Mouse (Mus musculus) macrophage (primary cell): ENCODE measurements around the gene Dhx36. TPM values are rescaled to one million over a fixed set of nuclear protein-coding genes. Genes with fewer than 3 reads are reported as not detected.

Experiments
- H3K27ac ChIP-seq: fragments of 350-480 bp; formaldehyde crosslinking; 2 replicates; pipeline ENCODE4 v1.9.0; 2021
- H3K36me3 ChIP-seq: fragments of 350-480 bp; formaldehyde crosslinking; 2 replicates; pipeline ENCODE4 v1.9.0; 2021; ENCODE audit errors: inconsistent target
- H3K4me3 ChIP-seq: fragments of 350-480 bp; formaldehyde crosslinking; 2 replicates; pipeline ENCODE4 v1.9.0; 2021; ENCODE audit errors: inconsistent target
- H3K79me2 ChIP-seq: fragments of 350-480 bp; formaldehyde crosslinking; 2 replicates; pipeline ENCODE4 v1.9.0; 2021; ENCODE audit errors: inconsistent target
- WGBS: methylation state at CpG from one replicate; pipeline ENCODE4 v1.1.7; 2026; ENCODE audit warnings: inconsistent platforms; ENCODE audit not compliant: missing documents; 5-methylcytosine and 5-hydroxymethylcytosine counted together
- polyA plus RNA-seq: library from polyadenylated mRNA; stranded (reverse); fragments of 250-400 nt; gene quantifications from 3 replicates; pipeline ENCODE4 v1.2.4, GENCODE M21; 2018; ENCODE audit warnings: inconsistent platforms

Gene Dhx36
- polyA plus RNA-seq, 1 experiment from 2014 or later, result 14.0 TPM

GRCm38 (mm10) chr3:62452961-62453360 lies 53.8 kb downstream of the Dhx36 start:
- Histone ChIP-seq H3K79me2 (no peaks in the 10 kb centered on the region), H3K27ac (no peak overlapping the region), H3K4me3 (no peak overlapping the region), H3K36me3 (no peaks in the 10 kb centered on the region)
- 96% methylated on average over 4 of the region's 4 CpGs for WGBS

GRCm38 (mm10) chr3:62449871-62450496 lies 56.8 kb downstream of the Dhx36 start:
- Histone ChIP-seq H3K27ac (no peak overlapping the region), H3K36me3 (no peaks in the 10 kb centered on the region), H3K4me3 (no peak overlapping the region), H3K79me2 (no peaks in the 10 kb centered on the region)
- 95% methylated on average over 4 of the region's 4 CpGs for WGBS

DNA sequence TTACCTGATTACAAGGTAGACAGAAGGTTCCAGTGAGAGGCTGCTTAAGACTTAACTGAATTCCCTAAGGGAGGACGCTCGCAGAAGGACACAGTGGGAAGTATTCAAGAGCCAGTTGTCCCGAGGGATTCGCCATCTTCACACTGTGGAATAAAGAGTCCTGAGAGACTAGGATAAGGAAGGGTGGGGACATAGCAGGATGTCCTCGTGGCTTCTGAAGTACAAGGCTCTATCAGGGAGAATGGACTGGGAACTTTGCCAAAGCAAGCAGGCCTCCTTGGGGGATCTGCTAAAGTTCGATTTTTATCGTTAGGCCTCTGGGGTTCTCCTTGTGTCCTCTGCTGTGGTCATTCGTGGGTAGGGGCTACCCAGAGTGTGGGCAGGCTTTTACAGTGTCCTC lies 59.7 kb downstream of the Dhx36 start:
- H3K4me3 ChIP-seq, result no peak overlapping the region

DNA sequence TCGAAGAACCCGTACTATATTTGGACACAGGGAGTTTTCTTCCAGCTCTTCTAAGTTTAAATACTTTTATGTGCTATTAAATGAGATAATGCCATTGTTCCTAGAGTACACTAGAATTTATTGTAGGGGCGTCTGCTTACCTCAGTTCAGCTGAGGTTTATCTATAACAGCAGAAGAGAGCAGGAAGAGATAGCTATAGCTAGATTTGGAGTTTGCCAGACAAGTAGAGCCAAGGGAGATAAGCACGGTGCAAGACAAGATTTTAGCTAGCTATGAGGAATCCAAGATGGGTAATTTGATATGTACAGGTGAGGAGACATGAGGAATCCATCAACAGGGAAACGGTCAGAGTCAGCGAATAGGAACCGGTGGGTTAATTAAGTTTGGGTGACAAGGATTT lies 60.5 kb downstream of the Dhx36 start:
- 94% methylated on average over 7 of the region's 7 CpGs for WGBS
- H3K27ac ChIP-seq, result no peak overlapping the region
- no peaks in the 10 kb centered on the region for H3K36me3 ChIP-seq

More for the DNA sequence above, 59.7 kb downstream of the Dhx36 start:
- no peaks in the 10 kb centered on the region for H3K79me2 ChIP-seq
- H3K27ac ChIP-seq, result no peak overlapping the region
- no peaks in the 10 kb centered on the region for H3K36me3 ChIP-seq
- WGBS, result 80% methylated on average over 8 of the region's 8 CpGs

GRCm38 (mm10) chr3:62443582-62444194 lies 63.1 kb downstream of the Dhx36 start:
- H3K27ac ChIP-seq, result no peak overlapping the region
- no peaks in the 10 kb centered on the region for H3K79me2 ChIP-seq
- WGBS, result 44% methylated on average over 12 of the region's 12 CpGs

More for the DNA sequence above, 60.5 kb downstream of the Dhx36 start:
- H3K4me3 ChIP-seq, result no peak overlapping the region
- H3K79me2 ChIP-seq, result no peaks in the 10 kb centered on the region

DNA sequence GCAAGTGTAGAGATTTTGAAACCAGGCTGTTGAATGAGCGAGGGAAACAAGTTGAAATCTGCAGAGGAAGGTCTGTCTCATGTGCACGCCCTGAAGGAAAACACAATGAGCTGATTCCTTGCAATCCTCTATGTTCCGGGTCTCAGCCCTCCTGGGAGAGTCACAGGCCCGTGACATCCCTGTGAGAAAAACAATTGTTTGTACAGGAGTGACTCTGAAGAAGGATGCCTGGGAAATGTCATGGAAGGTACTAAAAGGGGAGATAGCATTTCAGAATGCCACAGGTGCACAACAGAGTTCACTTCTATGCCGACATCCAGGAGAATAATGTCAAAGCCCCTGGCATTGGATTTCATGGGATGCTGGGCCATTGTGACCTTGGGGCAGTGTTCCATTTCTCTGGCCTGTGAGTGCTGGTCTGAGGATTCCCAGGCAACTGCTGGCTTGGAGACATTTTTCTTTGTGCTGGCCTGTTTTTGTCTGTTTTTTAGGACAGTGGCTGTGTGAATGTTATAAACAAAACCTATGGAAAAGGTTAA lies 66.3 kb downstream of the Dhx36 start:
- H3K4me3 ChIP-seq, result no peak overlapping the region
- no peaks in the 10 kb centered on the region for H3K79me2 ChIP-seq
- no peak overlapping the region for H3K27ac ChIP-seq
- no peaks in the 10 kb centered on the region for H3K36me3 ChIP-seq
- WGBS, result 99% methylated on average over 5 of the region's 5 CpGs

More at GRCm38 (mm10) chr3:62443582-62444194, 63.1 kb downstream of the Dhx36 start:
- Histone ChIP-seq H3K4me3 (no peak overlapping the region), H3K36me3 (no peaks in the 10 kb centered on the region)

GRCm38 (mm10) chr3:62435923-62436322 lies 70.9 kb downstream of the Dhx36 start:
- H3K36me3 ChIP-seq, result no peaks in the 10 kb centered on the region
- H3K79me2 ChIP-seq, result no peaks in the 10 kb centered on the region
- no peak overlapping the region for H3K27ac ChIP-seq
- no peak overlapping the region for H3K4me3 ChIP-seq

DNA sequence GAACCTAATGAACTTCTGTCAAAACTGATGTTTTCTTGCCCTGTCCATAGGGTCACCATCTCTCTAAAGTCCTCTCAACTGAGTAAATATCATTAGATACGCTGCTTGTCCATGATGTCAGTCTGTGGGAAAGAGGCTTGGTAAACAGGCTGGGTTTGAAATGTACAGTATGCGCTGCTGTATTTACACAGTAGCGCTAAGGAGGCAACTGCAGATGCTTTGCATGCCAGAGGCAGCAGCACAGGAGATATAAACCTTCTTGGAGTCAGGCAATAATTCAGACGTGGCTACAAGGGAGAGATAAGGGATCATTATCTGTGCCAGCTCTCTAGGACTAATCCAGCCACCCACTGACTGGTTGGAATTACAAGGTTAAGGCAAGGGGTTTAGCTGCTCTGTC lies 73.1 kb downstream of the Dhx36 start:
- Histone ChIP-seq H3K4me3 (no peak overlapping the region), H3K27ac (no peak overlapping the region), H3K79me2 (no peaks in the 10 kb centered on the region), H3K36me3 (no peaks in the 10 kb centered on the region)
- WGBS, result 94% methylated on average over 4 of the region's 4 CpGs

- Histone ChIP-seq H3K36me3 (no peaks in the 10 kb centered on the region), H3K4me3 (no peak overlapping the region), H3K79me2 (no peaks in the 10 kb centered on the region), H3K27ac (no peak overlapping the region)
- 88% methylated on average over 6 of the region's 6 CpGs for WGBS
Measured at GRCm38 (mm10) chr3:62418387-62419138, 88.2 kb downstream of the Dhx36 start.

Other genes with a start within 250 kb of the Dhx36 start
- gene Arhgef26, start 168.7 kb downstream of the Dhx36 start, polyA plus RNA-seq, result not detected in 3 replicates
- not detected in 3 replicates for gene Gpr149, start 98.1 kb upstream of the Dhx36 start, polyA plus RNA-seq